Mouse (Mus musculus) heart, adult 2 months (tissue): Measurements from ENCODE around the gene Tmem35b. TPM values are rescaled to one million over a fixed set of nuclear protein-coding genes. Genes with fewer than 3 reads are reported as not detected.

Experiments used
- DNase-seq, 2 experiments: peaks; one replicate each; pipeline ENCODE4 v3.0.0; 2021
- H3K27ac ChIP-seq: fragments of 200-600 bp; 2 replicates; pipeline ENCODE4 v1.8.1; 2022
- H3K27me3 ChIP-seq: fragments of 200-500 bp; 2 replicates; pipeline ENCODE4 v1.6.1; 2012; ENCODE audit warnings: mild to moderate bottlenecking, low read length, inconsistent platforms, mixed read lengths; ENCODE audit not compliant: control insufficient read depth, insufficient read depth
- H3K36me3 ChIP-seq: fragments of 200-500 bp; 2 replicates; pipeline ENCODE4 v1.6.1; 2012; ENCODE audit warnings: low read length, inconsistent platforms; ENCODE audit not compliant: control insufficient read depth, insufficient read depth
- H3K4me1 ChIP-seq: fragments of 200-500 bp; 2 replicates; pipeline ENCODE4 v1.6.1; 2011; ENCODE audit warnings: low read length; ENCODE audit not compliant: control insufficient read depth, insufficient read depth
- H3K4me3 ChIP-seq: fragments of 200-600 bp; 2 replicates; pipeline ENCODE4 v1.8.1; 2022
- H3K79me2 ChIP-seq: fragments of 200-500 bp; replicated peaks from 2 replicates; pipeline ENCODE4 v1.6.1; 2012; ENCODE audit warnings: mild to moderate bottlenecking, inconsistent platforms, low read length, moderate library complexity, mixed read lengths; ENCODE audit not compliant: control insufficient read depth, insufficient read depth
- H3K9ac ChIP-seq: fragments of 200-500 bp; 2 replicates; pipeline ENCODE4 v1.6.1; 2012; ENCODE audit warnings: low read depth, mild to moderate bottlenecking, control low read depth, inconsistent platforms, low read length, mixed read lengths
- CTCF ChIP-seq: fragments of 200-600 bp; IDR thresholded peaks from 2 replicates; pipeline ENCODE4 v1.8.1; 2022; ENCODE audit warnings: antibody characterized with exemption, mild to moderate bottlenecking, moderate library complexity
- EP300 ChIP-seq: fragments of 200-500 bp; IDR thresholded peaks from 2 replicates; pipeline ENCODE4 v1.6.1; 2011; ENCODE audit warnings: low read depth, low read length, control low read depth; ENCODE audit not compliant: insufficient read depth
- POLR2A ChIP-seq: fragments of 200-500 bp; IDR thresholded peaks from 2 replicates; pipeline ENCODE4 v1.6.1; 2011; ENCODE audit warnings: mild to moderate bottlenecking, low read depth, low read length, control low read depth; ENCODE audit not compliant: insufficient read depth
- WGBS: fragments of 180-500 bp; shearing (Covaris S2); methylation state at CpG from one replicate; pipeline ENCODE4 v1.1.7; 2018; 5-methylcytosine and 5-hydroxymethylcytosine counted together
- intact Hi-C: fragments of 180-260 bp; cut with DNase I; formaldehyde crosslinking; loops from one replicate; pipeline ENCODE4 v1.15.1; 2025
- polyA plus RNA-seq: library from polyadenylated mRNA; depleted of rRNA; stranded (reverse); fragments of >200 nt; gene quantifications from 2 replicates; pipeline ENCODE4 v1.2.3, GENCODE M21; 2012
- total RNA-seq, 2 experiments: library from RNA; stranded (reverse); gene quantifications; 2 replicates each; pipeline ENCODE4 v1.2.3; 2021

The Tmem35b gene
- total and polyA plus RNA-seq, 3 experiments: 1.4 to 5.6 (median 2.0) TPM

GRCm38 (mm10) chr4:127125834-127126463, 2.5 kb downstream of the Tmem35b start:
- Histone ChIP-seq H3K27me3 (no peaks in the 10 kb centered on the region), H3K27ac (peak overlapping the region; percentile 10; the same call in 1 of the 2 replicates), H3K9ac (peak overlapping the region; percentile 64), H3K36me3 (no peaks in the 10 kb centered on the region), H3K4me1 (no peaks in the 10 kb centered on the region), H3K79me2 (no peaks in the 10 kb centered on the region), H3K4me3 (peak overlapping the region; percentile 55)
- TF ChIP-seq CTCF: no peak
- TF ChIP-seq POLR2A: peak; percentile 50
- no peak for TF ChIP-seq EP300
- intact Hi-C loops: no loop called here
- 1% methylated on average over 35 of the region's 35 CpGs for WGBS
- peak; percentile 85 for DNase-seq

DNA sequence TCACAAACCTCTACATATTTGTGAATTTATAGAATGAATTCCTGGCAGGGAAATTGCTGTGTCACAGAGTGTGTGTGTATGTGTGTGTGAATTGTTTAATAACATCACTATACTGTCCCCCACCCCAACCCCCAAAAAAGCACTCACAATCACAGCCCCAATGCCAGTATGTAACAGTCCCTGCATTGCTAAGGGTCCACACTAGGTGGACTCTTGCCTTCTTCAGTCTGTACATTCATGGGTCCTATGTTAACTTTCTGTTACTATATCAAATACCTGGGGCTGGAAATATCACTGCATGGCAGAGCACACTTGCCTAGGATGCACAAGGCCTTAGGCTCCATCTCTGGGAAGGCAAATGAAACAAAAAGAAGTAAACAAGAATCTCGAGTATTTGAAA, 11.2 kb downstream of the Tmem35b start:
- WGBS: 21% methylated on average over 1 of the region's 1 CpGs
- no peaks in the 10 kb centered on the region for H3K27me3 ChIP-seq
- no peak for DNase-seq
- H3K9ac ChIP-seq: no peak overlapping the region
- intact Hi-C loops: no loop called here
- no peaks in the 10 kb centered on the region for H3K79me2 ChIP-seq
- TF ChIP-seq POLR2A (no peak), CTCF (no peak), EP300 (no peak)
- H3K4me3 ChIP-seq: no peak overlapping the region
- H3K27ac ChIP-seq: no peak overlapping the region
- H3K4me1 ChIP-seq: no peaks in the 10 kb centered on the region
- H3K36me3 ChIP-seq: no peaks in the 10 kb centered on the region

GRCm38 (mm10) chr4:127137591-127137990, 14.1 kb downstream of the Tmem35b start:
- Histone ChIP-seq H3K4me1 (no peaks in the 10 kb centered on the region), H3K27ac (no peak overlapping the region), H3K36me3 (no peaks in the 10 kb centered on the region), H3K79me2 (no peaks in the 10 kb centered on the region), H3K9ac (no peak overlapping the region), H3K4me3 (no peak overlapping the region), H3K27me3 (no peaks in the 10 kb centered on the region)
- DNase-seq: no peak
- intact Hi-C loops: no loop called here
- 67% methylated on average over 5 of the region's 5 CpGs for WGBS
- TF ChIP-seq CTCF (no peak), POLR2A (no peak), EP300 (no peak)

DNA sequence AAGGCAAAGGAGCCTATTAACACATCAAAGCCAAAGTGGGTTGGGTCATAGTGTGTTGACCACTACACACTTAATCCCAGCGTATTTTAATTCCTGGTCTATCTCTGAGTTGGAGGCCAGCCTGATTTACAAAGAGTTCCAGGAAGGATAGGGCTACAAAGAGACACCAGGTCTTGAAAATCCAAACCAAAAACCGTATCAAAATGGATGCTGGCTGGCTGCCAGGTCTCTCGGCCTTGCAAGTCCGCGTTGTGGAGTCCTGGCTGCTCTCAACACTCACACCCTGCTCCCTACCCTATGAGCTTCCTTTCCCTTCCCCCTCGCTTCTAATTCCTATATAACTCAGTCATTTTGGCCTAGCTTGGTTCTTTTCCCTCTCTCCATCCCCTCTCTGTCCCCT, 15.0 kb downstream of the Tmem35b start:
- Histone ChIP-seq H3K79me2 (no peaks in the 10 kb centered on the region), H3K27ac (no peak overlapping the region), H3K9ac (no peak overlapping the region), H3K36me3 (no peaks in the 10 kb centered on the region), H3K4me3 (no peak overlapping the region), H3K27me3 (no peaks in the 10 kb centered on the region), H3K4me1 (no peaks in the 10 kb centered on the region)
- intact Hi-C loops: no loop called here
- no peak for DNase-seq
- 30% methylated on average over 6 of the region's 6 CpGs for WGBS
- TF ChIP-seq POLR2A (no peak), EP300 (no peak), CTCF (no peak)

- Histone ChIP-seq H3K27me3 (no peaks in the 10 kb centered on the region), H3K79me2 (no peaks in the 10 kb centered on the region), H3K36me3 (no peaks in the 10 kb centered on the region), H3K4me3 (no peak overlapping the region), H3K4me1 (no peaks in the 10 kb centered on the region), H3K27ac (no peak overlapping the region), H3K9ac (no peak overlapping the region)
- WGBS: 75% methylated on average over 13 of the region's 13 CpGs
- no peak for DNase-seq
- TF ChIP-seq POLR2A: no peak
- TF ChIP-seq CTCF: no peak
- TF ChIP-seq EP300: no peak
- intact Hi-C loops: no loop called here
These were observed 26.5 kb downstream of the Tmem35b start for GRCm38 (mm10) chr4:127150031-127150430.

GRCm38 (mm10) chr4:127153345-127153744, 29.9 kb downstream of the Tmem35b start:
- Histone ChIP-seq H3K4me1 (no peaks in the 10 kb centered on the region), H3K9ac (no peak overlapping the region), H3K79me2 (no peaks in the 10 kb centered on the region), H3K27ac (no peak overlapping the region), H3K27me3 (no peaks in the 10 kb centered on the region), H3K4me3 (no peak overlapping the region), H3K36me3 (no peaks in the 10 kb centered on the region)
- no peak for DNase-seq
- TF ChIP-seq EP300 (no peak), CTCF (no peak)
- whole genome bisulfite sequencing: 56% methylated on average over 1 of the region's 1 CpGs
- intact Hi-C loops: no loop called here
